Mouse (Mus musculus): ENCODE measurements around the gene Cabp2. TPM values are rescaled to one million over a fixed set of nuclear protein-coding genes. Genes with fewer than 3 reads are reported as not detected.

Gene Cabp2
- polyA plus RNA-seq, 1 experiment from 2014 or later = not detected

- no peak for TF ChIP-seq EP300 (optimal IDR thresholded peaks at IDR 0.05)
- TF ChIP-seq CTCF (IDR thresholded peaks at IDR 0.05; ENCODE audit: low read depth) = no peak
- no peaks in the 10 kb centered on the region for H3K9me3 ChIP-seq (ENCODE audit: control insufficient read depth, low read length)
- no peak overlapping the region for H3K27ac ChIP-seq (replicated peaks)
- no peaks in the 10 kb centered on the region for H3K4me1 ChIP-seq (replicated peaks; ENCODE audit: control insufficient read depth, insufficient read depth)
- 81% methylated on average over 5 of the region's 5 CpGs for WGBS
- ATAC-seq (ENCODE audit: low FRiP score, low TSS enrichment) = no peak
- H3K27me3 ChIP-seq (ENCODE audit: control insufficient read depth, insufficient read depth, low read length) = no peaks in the 10 kb centered on the region
- no peak overlapping the region for H3K4me2 ChIP-seq (replicated peaks; ENCODE audit: low read depth)
- no peak overlapping the region for H3K9ac ChIP-seq (ENCODE audit: low read length)
- no peak for DNase-seq (ENCODE audit: low spot score)
- H3K36me3 ChIP-seq (ENCODE audit: control insufficient read depth, insufficient read depth, low read length) = no peaks in the 10 kb centered on the region
- no peak overlapping the region for H3K4me3 ChIP-seq (ENCODE audit: low read depth, low read length)
Observed at GRCm38 (mm10) chr19:4054613-4055012, 26.8 kb upstream of the Cabp2 start.

- Histone ChIP-seq H3K9me3 (ENCODE audit: control insufficient read depth, low read length) (no peaks in the 10 kb centered on the region), H3K27me3 (ENCODE audit: control insufficient read depth, insufficient read depth, low read length) (no peaks in the 10 kb centered on the region), H3K36me3 (ENCODE audit: control insufficient read depth, insufficient read depth, low read length) (no peaks in the 10 kb centered on the region), H3K4me2 (replicated peaks; ENCODE audit: low read depth) (no peak overlapping the region), H3K4me1 (replicated peaks; ENCODE audit: control insufficient read depth, insufficient read depth) (no peaks in the 10 kb centered on the region), H3K9ac (ENCODE audit: low read length) (no peak overlapping the region), H3K27ac (replicated peaks) (no peak overlapping the region; the same call in 1 of the 2 replicates), H3K4me3 (ENCODE audit: low read depth, low read length) (no peak overlapping the region)
- DNase-seq (ENCODE audit: low spot score) (no peak), ATAC-seq (ENCODE audit: low FRiP score, low TSS enrichment) (no peak)
- TF ChIP-seq EP300 (optimal IDR thresholded peaks at IDR 0.05) = no peak
- WGBS = 63% methylated on average over 8 of the region's 8 CpGs
Observed at GRCm38 (mm10) chr19:4055216-4055946, 26.0 kb upstream of the Cabp2 start.

DNA sequence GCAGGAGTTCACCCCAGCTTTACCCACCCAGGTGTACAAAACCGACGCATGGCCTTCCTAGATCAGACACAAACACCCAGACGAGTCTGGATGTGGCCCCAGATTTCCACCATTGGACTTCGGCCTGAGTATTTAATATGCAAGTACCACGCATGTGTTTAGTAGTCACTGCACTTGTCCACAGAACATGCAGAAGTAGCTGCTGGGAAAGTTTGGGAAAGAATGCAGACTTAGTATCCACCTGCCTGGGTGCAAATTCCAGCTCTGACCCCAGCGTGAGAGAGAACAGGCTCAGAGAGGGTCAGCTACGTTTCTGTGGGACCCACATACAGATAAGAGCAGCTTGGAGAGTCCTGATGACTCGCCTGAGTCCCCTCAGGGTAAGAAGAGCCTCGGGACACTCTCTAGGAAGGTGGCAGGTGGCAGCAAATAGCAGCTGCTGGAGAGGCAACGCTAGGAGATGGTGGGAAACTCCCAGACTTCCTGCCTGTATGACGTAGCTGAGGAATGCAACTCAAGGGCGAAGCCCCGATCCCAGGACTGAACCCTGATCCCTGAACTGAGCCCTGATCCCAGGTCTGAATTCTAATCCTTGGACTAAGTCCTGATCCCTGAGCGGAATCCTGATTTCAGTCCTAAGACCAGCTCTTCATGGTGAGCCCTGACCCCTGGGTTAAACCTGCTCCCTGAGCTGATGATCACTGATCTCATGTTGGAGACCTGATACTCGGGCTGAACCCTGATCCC lies 25.3 kb upstream of the Cabp2 start:
- WGBS = 47% methylated on average over 15 of the region's 15 CpGs
- Histone ChIP-seq H3K36me3 (ENCODE audit: control insufficient read depth, insufficient read depth, low read length) (no peaks in the 10 kb centered on the region), H3K27ac (replicated peaks) (no peak overlapping the region), H3K4me1 (replicated peaks; ENCODE audit: control insufficient read depth, insufficient read depth) (no peaks in the 10 kb centered on the region), H3K4me3 (ENCODE audit: low read depth, low read length) (no peak overlapping the region), H3K9me3 (ENCODE audit: control insufficient read depth, low read length) (no peaks in the 10 kb centered on the region), H3K27me3 (ENCODE audit: control insufficient read depth, insufficient read depth, low read length) (no peaks in the 10 kb centered on the region), H3K9ac (ENCODE audit: low read length) (no peak overlapping the region), H3K4me2 (replicated peaks; ENCODE audit: low read depth) (no peak overlapping the region)
- TF ChIP-seq EP300 (optimal IDR thresholded peaks at IDR 0.05) (no peak), CTCF (IDR thresholded peaks at IDR 0.05; ENCODE audit: low read depth) (no peak)
- 0 out of 2 replicates have a peak, but pooled peaks have one; percentile 9 for ATAC-seq (ENCODE audit: low FRiP score, low TSS enrichment)
- no peak for DNase-seq (ENCODE audit: low spot score)

GRCm38 (mm10) chr19:4056727-4057126 lies 24.7 kb upstream of the Cabp2 start:
- H3K27ac ChIP-seq (replicated peaks) = no peak overlapping the region
- H3K4me3 ChIP-seq (ENCODE audit: low read depth, low read length) = no peak overlapping the region
- ATAC-seq (ENCODE audit: low FRiP score, low TSS enrichment) = no peak
- no peak for DNase-seq (ENCODE audit: low spot score)
- H3K36me3 ChIP-seq (ENCODE audit: control insufficient read depth, insufficient read depth, low read length) = no peaks in the 10 kb centered on the region
- 62% methylated on average over 4 of the region's 4 CpGs for WGBS
- no peaks in the 10 kb centered on the region for H3K27me3 ChIP-seq (ENCODE audit: control insufficient read depth, insufficient read depth, low read length)
- H3K4me1 ChIP-seq (replicated peaks; ENCODE audit: control insufficient read depth, insufficient read depth) = no peaks in the 10 kb centered on the region
- H3K9ac ChIP-seq (ENCODE audit: low read length) = no peak overlapping the region
- no peak for TF ChIP-seq EP300 (optimal IDR thresholded peaks at IDR 0.05)
- TF ChIP-seq CTCF (IDR thresholded peaks at IDR 0.05; ENCODE audit: low read depth) = no peak
- no peak overlapping the region for H3K4me2 ChIP-seq (replicated peaks; ENCODE audit: low read depth)
- no peaks in the 10 kb centered on the region for H3K9me3 ChIP-seq (ENCODE audit: control insufficient read depth, low read length)

GRCm38 (mm10) chr19:4057389-4057788 lies 24.0 kb upstream of the Cabp2 start:
- Histone ChIP-seq H3K27me3 (ENCODE audit: control insufficient read depth, insufficient read depth, low read length) (no peaks in the 10 kb centered on the region), H3K36me3 (ENCODE audit: control insufficient read depth, insufficient read depth, low read length) (no peaks in the 10 kb centered on the region), H3K4me1 (replicated peaks; ENCODE audit: control insufficient read depth, insufficient read depth) (no peaks in the 10 kb centered on the region), H3K27ac (replicated peaks) (no peak overlapping the region), H3K9me3 (ENCODE audit: control insufficient read depth, low read length) (no peaks in the 10 kb centered on the region), H3K4me3 (ENCODE audit: low read depth, low read length) (no peak overlapping the region), H3K9ac (ENCODE audit: low read length) (no peak overlapping the region), H3K4me2 (replicated peaks; ENCODE audit: low read depth) (no peak overlapping the region)
- ATAC-seq (ENCODE audit: low FRiP score, low TSS enrichment) (no peak), DNase-seq (ENCODE audit: low spot score) (no peak)
- TF ChIP-seq EP300 (optimal IDR thresholded peaks at IDR 0.05) = no peak
- no peak for TF ChIP-seq CTCF (IDR thresholded peaks at IDR 0.05; ENCODE audit: low read depth)
- WGBS = 87% methylated on average over 13 of the region's 13 CpGs

GRCm38 (mm10) chr19:4057962-4058361 lies 23.4 kb upstream of the Cabp2 start:
- H3K4me1 ChIP-seq (replicated peaks; ENCODE audit: control insufficient read depth, insufficient read depth) = no peaks in the 10 kb centered on the region
- no peak overlapping the region for H3K4me3 ChIP-seq (ENCODE audit: low read depth, low read length)
- no peak overlapping the region for H3K9ac ChIP-seq (ENCODE audit: low read length)
- H3K4me2 ChIP-seq (replicated peaks; ENCODE audit: low read depth) = no peak overlapping the region
- no peaks in the 10 kb centered on the region for H3K27me3 ChIP-seq (ENCODE audit: control insufficient read depth, insufficient read depth, low read length)
- DNase-seq (ENCODE audit: low spot score) (no peak), ATAC-seq (ENCODE audit: low FRiP score, low TSS enrichment) (no peak)
- H3K9me3 ChIP-seq (ENCODE audit: control insufficient read depth, low read length) = no peaks in the 10 kb centered on the region
- H3K27ac ChIP-seq (replicated peaks) = no peak overlapping the region
- no peaks in the 10 kb centered on the region for H3K36me3 ChIP-seq (ENCODE audit: control insufficient read depth, insufficient read depth, low read length)
- 91% methylated on average over 7 of the region's 7 CpGs for WGBS
- no peak for TF ChIP-seq EP300 (optimal IDR thresholded peaks at IDR 0.05)
- no peak for TF ChIP-seq CTCF (IDR thresholded peaks at IDR 0.05; ENCODE audit: low read depth)
